Mouse (Mus musculus): ENCODE data around the gene Med12l. TPM values are rescaled to one million over a fixed set of nuclear protein-coding genes. Genes with fewer than 3 reads are reported as not detected.
"Not testable (repeated sequence)": the region's sequence is repeated elsewhere in the genome, so short reads cannot be mapped to it uniquely, and the experiment has no call there.

The Med12l gene
- polyA plus RNA-seq, 1 experiment from 2014 or later = 5.5 TPM

GRCm38 (mm10) chr3:59131966-59132365 lies 126.3 kb downstream of the Med12l start:
- H3K36me3 ChIP-seq (ENCODE audit: control insufficient read depth, insufficient read depth, low read length) = no peaks in the 10 kb centered on the region
- no peaks in the 10 kb centered on the region for H3K9me3 ChIP-seq (ENCODE audit: control insufficient read depth, low read length)
- H3K27me3 ChIP-seq (ENCODE audit: control insufficient read depth, insufficient read depth, low read length) = no peaks in the 10 kb centered on the region
- H3K4me2 ChIP-seq (ENCODE audit: low read depth, low read length, severe bottlenecking) = no peak overlapping the region
- ATAC-seq (replicated peaks; ENCODE audit: low FRiP score) (no peak), DNase-seq (ENCODE audit: low spot score) (no peak)
- WGBS = 90% methylated on average over 4 of the region's 4 CpGs
- no peak overlapping the region for H3K9ac ChIP-seq (ENCODE audit: low read length)
- H3K4me1 ChIP-seq (replicated peaks; ENCODE audit: control insufficient read depth, insufficient read depth, low read length) = no peaks in the 10 kb centered on the region
- H3K4me3 ChIP-seq (ENCODE audit: low read depth, low read length) = no peak overlapping the region
- H3K27ac ChIP-seq (ENCODE audit: low read depth, low read length) = no peak overlapping the region

GRCm38 (mm10) chr3:59133189-59133588 lies 127.6 kb downstream of the Med12l start:
- Histone ChIP-seq H3K36me3 (ENCODE audit: control insufficient read depth, insufficient read depth, low read length) (no peaks in the 10 kb centered on the region), H3K9ac (ENCODE audit: low read length) (no peak overlapping the region), H3K4me3 (ENCODE audit: low read depth, low read length) (no peak overlapping the region), H3K4me2 (ENCODE audit: low read depth, low read length, severe bottlenecking) (no peak overlapping the region), H3K9me3 (ENCODE audit: control insufficient read depth, low read length) (no peaks in the 10 kb centered on the region), H3K27ac (ENCODE audit: low read depth, low read length) (no peak overlapping the region), H3K27me3 (ENCODE audit: control insufficient read depth, insufficient read depth, low read length) (no peaks in the 10 kb centered on the region), H3K4me1 (replicated peaks; ENCODE audit: control insufficient read depth, insufficient read depth, low read length) (no peaks in the 10 kb centered on the region)
- ATAC-seq (replicated peaks; ENCODE audit: low FRiP score) (no peak), DNase-seq (ENCODE audit: low spot score) (no peak)
- 89% methylated on average over 5 of the region's 5 CpGs for WGBS

GRCm38 (mm10) chr3:59135911-59136653 lies 130.5 kb downstream of the Med12l start:
- H3K27me3 ChIP-seq (ENCODE audit: control insufficient read depth, insufficient read depth, low read length) = no peaks in the 10 kb centered on the region
- no peaks in the 10 kb centered on the region for H3K4me1 ChIP-seq (replicated peaks; ENCODE audit: control insufficient read depth, insufficient read depth, low read length)
- no peak overlapping the region for H3K4me2 ChIP-seq (ENCODE audit: low read depth, low read length, severe bottlenecking)
- no peaks in the 10 kb centered on the region for H3K9me3 ChIP-seq (ENCODE audit: control insufficient read depth, low read length)
- H3K36me3 ChIP-seq (ENCODE audit: control insufficient read depth, insufficient read depth, low read length) = no peaks in the 10 kb centered on the region
- no peak overlapping the region for H3K4me3 ChIP-seq (ENCODE audit: low read depth, low read length)
- H3K27ac ChIP-seq (ENCODE audit: low read depth, low read length) = no peak overlapping the region
- 81% methylated on average over 5 of the region's 5 CpGs for WGBS
- DNase-seq (ENCODE audit: low spot score) (no peak), ATAC-seq (replicated peaks; ENCODE audit: low FRiP score) (no peak)
- H3K9ac ChIP-seq (ENCODE audit: low read length) = no peak overlapping the region

- no peak overlapping the region for H3K4me2 ChIP-seq (ENCODE audit: low read depth, low read length, severe bottlenecking)
- H3K9ac ChIP-seq (ENCODE audit: low read length) = no peak overlapping the region
- no peak for DNase-seq (ENCODE audit: low spot score)
- WGBS = 67% methylated on average over 12 of the region's 12 CpGs
- no peaks in the 10 kb centered on the region for H3K36me3 ChIP-seq (ENCODE audit: control insufficient read depth, insufficient read depth, low read length)
- 0 out of 2 replicates have a peak, but pooled peaks have one; percentile 30 for ATAC-seq (replicated peaks; ENCODE audit: low FRiP score)
- H3K9me3 ChIP-seq (ENCODE audit: control insufficient read depth, low read length) = no peaks in the 10 kb centered on the region
- no peaks in the 10 kb centered on the region for H3K4me1 ChIP-seq (replicated peaks; ENCODE audit: control insufficient read depth, insufficient read depth, low read length)
- H3K27ac ChIP-seq (ENCODE audit: low read depth, low read length) = no peak overlapping the region
- no peak overlapping the region for H3K4me3 ChIP-seq (ENCODE audit: low read depth, low read length)
- H3K27me3 ChIP-seq (ENCODE audit: control insufficient read depth, insufficient read depth, low read length) = no peaks in the 10 kb centered on the region
These were observed 133.4 kb downstream of the Med12l start for GRCm38 (mm10) chr3:59138946-59139468.

- H3K4me1 ChIP-seq (replicated peaks; ENCODE audit: control insufficient read depth, insufficient read depth, low read length) = no peaks in the 10 kb centered on the region
- H3K27me3 ChIP-seq (ENCODE audit: control insufficient read depth, insufficient read depth, low read length) = no peaks in the 10 kb centered on the region
- ATAC-seq (replicated peaks; ENCODE audit: low FRiP score) (no peak), DNase-seq (ENCODE audit: low spot score) (no peak)
- H3K4me2 ChIP-seq (ENCODE audit: low read depth, low read length, severe bottlenecking) = no peak overlapping the region
- no peaks in the 10 kb centered on the region for H3K36me3 ChIP-seq (ENCODE audit: control insufficient read depth, insufficient read depth, low read length)
- no peak overlapping the region for H3K4me3 ChIP-seq (ENCODE audit: low read depth, low read length)
- no peak overlapping the region for H3K9ac ChIP-seq (ENCODE audit: low read length)
- H3K27ac ChIP-seq (ENCODE audit: low read depth, low read length) = no peak overlapping the region
- H3K9me3 ChIP-seq (ENCODE audit: control insufficient read depth, low read length) = no peaks in the 10 kb centered on the region
These were observed 134.0 kb downstream of the Med12l start for GRCm38 (mm10) chr3:59139651-59140051.

- Histone ChIP-seq H3K36me3 (ENCODE audit: control insufficient read depth, insufficient read depth, low read length) (no peaks in the 10 kb centered on the region), H3K9me3 (ENCODE audit: control insufficient read depth, low read length) (no peaks in the 10 kb centered on the region), H3K4me3 (ENCODE audit: low read depth, low read length) (no peak overlapping the region), H3K4me2 (ENCODE audit: low read depth, low read length, severe bottlenecking) (no peak overlapping the region), H3K9ac (ENCODE audit: low read length) (no peak overlapping the region), H3K27me3 (ENCODE audit: control insufficient read depth, insufficient read depth, low read length) (no peaks in the 10 kb centered on the region), H3K27ac (ENCODE audit: low read depth, low read length) (no peak overlapping the region), H3K4me1 (replicated peaks; ENCODE audit: control insufficient read depth, insufficient read depth, low read length) (no peaks in the 10 kb centered on the region)
- WGBS = 89% methylated on average over 2 of the region's 2 CpGs
- DNase-seq (ENCODE audit: low spot score) (no peak), ATAC-seq (replicated peaks; ENCODE audit: low FRiP score) (no peak)
These were observed 134.5 kb downstream of the Med12l start for GRCm38 (mm10) chr3:59140115-59140514.

GRCm38 (mm10) chr3:59140941-59141340 lies 135.3 kb downstream of the Med12l start:
- WGBS = 91% methylated on average over 4 of the region's 4 CpGs

GRCm38 (mm10) chr3:59141507-59142305 lies 136.1 kb downstream of the Med12l start:
- Histone ChIP-seq H3K4me2 (ENCODE audit: low read depth, low read length, severe bottlenecking) (no peak overlapping the region), H3K9ac (ENCODE audit: low read length) (no peak overlapping the region), H3K27ac (ENCODE audit: low read depth, low read length) (no peak overlapping the region), H3K4me3 (ENCODE audit: low read depth, low read length) (no peak overlapping the region), H3K9me3 (ENCODE audit: control insufficient read depth, low read length) (no peaks in the 10 kb centered on the region), H3K27me3 (ENCODE audit: control insufficient read depth, insufficient read depth, low read length) (no peaks in the 10 kb centered on the region), H3K36me3 (ENCODE audit: control insufficient read depth, insufficient read depth, low read length) (no peaks in the 10 kb centered on the region), H3K4me1 (replicated peaks; ENCODE audit: control insufficient read depth, insufficient read depth, low read length) (no peaks in the 10 kb centered on the region)
- ATAC-seq (replicated peaks; ENCODE audit: low FRiP score) (no peak), DNase-seq (ENCODE audit: low spot score) (no peak)
- WGBS = 81% methylated on average over 8 of the region's 8 CpGs

More at GRCm38 (mm10) chr3:59140941-59141340, 135.3 kb downstream of the Med12l start:
- not testable (repeated sequence) for H3K9ac ChIP-seq (ENCODE audit: low read length); ATAC-seq (replicated peaks; ENCODE audit: low FRiP score); H3K27ac ChIP-seq (ENCODE audit: low read depth, low read length); H3K4me3 ChIP-seq (ENCODE audit: low read depth, low read length); H3K9me3 ChIP-seq (ENCODE audit: control insufficient read depth, low read length); H3K4me1 ChIP-seq (replicated peaks; ENCODE audit: control insufficient read depth, insufficient read depth, low read length); H3K36me3 ChIP-seq (ENCODE audit: control insufficient read depth, insufficient read depth, low read length); H3K27me3 ChIP-seq (ENCODE audit: control insufficient read depth, insufficient read depth, low read length); DNase-seq (ENCODE audit: low spot score); H3K4me2 ChIP-seq (ENCODE audit: low read depth, low read length, severe bottlenecking)
